Mouse (Mus musculus): ENCODE data around the gene Cops3. TPM values are rescaled to one million over a fixed set of nuclear protein-coding genes. Genes with fewer than 3 reads are reported as not detected.

Cops3 gene
- total and polyA plus RNA-seq, 3 experiments: 180 to 198 TPM; not detected in 1

GRCm38 (mm10) chr11:59810480-59811158 lies 29.0 kb downstream of the Cops3 start:
- peaks cover 17% of the 10 kb centered on the region for H3K79me2 ChIP-seq (ENCODE audit: control insufficient read depth, insufficient read depth, low read length, poor library complexity)
- peak overlapping the region; percentile 64 to 88 for H3K4me3 ChIP-seq (ENCODE audit: control insufficient read depth in 1 of 2, insufficient read depth in 1 of 2, low read depth in 2 of 2, low read length in 2 of 2)
- H3K27ac ChIP-seq (ENCODE audit: control insufficient read depth, low read depth, low read length): peak overlapping the region; percentile 94
- H3K27me3 ChIP-seq (ENCODE audit: control insufficient read depth in 1 of 2, insufficient read depth in 2 of 2, low read length in 2 of 2): no peaks in the 10 kb centered on the region
- H3K9me3 ChIP-seq (replicated peaks; ENCODE audit: insufficient read depth, low read length): no peaks in the 10 kb centered on the region
- H3K9ac ChIP-seq (ENCODE audit: control insufficient read depth, low read depth, low read length, poor library complexity, severe bottlenecking): peak overlapping the region; percentile 96
- peak; percentile 86 for DNase-seq (ENCODE audit: low read depth, low spot score)
- peaks cover 3 to 12% of the 10 kb centered on the region in 2 experiments; a peak in 3 of 4 replicates for H3K4me1 ChIP-seq (ENCODE audit: control insufficient read depth in 1 of 2, insufficient read depth in 2 of 2, low read length in 2 of 2)
- H3K36me3 ChIP-seq (ENCODE audit: control insufficient read depth in 1 of 2, insufficient read depth in 2 of 2, low read length in 2 of 2): peaks cover 0 to 7% of the 10 kb centered on the region in 2 experiments; a peak in 3 of 4 replicates
- TF ChIP-seq KAT2A (conservative IDR thresholded peaks at IDR 0.05; ENCODE audit: low read depth, low read length) (peak; percentile 39), ZKSCAN1 (IDR thresholded peaks at IDR 0.05; ENCODE audit: low read depth, low read length) (no peak), MXI1 (IDR thresholded peaks at IDR 0.05; ENCODE audit: low read depth, low read length) (peak; percentile 92), ETS1 (IDR thresholded peaks at IDR 0.05; ENCODE audit: low read depth, low read length) (peak; percentile 56; the same call in 1 of the 2 replicates), POLR2AphosphoS5 (IDR thresholded peaks at IDR 0.05; ENCODE audit: borderline replicate concordance, low read depth, low read length) (no peak; the same call in 1 of the 2 replicates), MYC (IDR thresholded peaks at IDR 0.05; ENCODE audit: low read depth, low read length) (peak; percentile 88), MYB (IDR thresholded peaks at IDR 0.05; ENCODE audit: low read depth, low read length) (no peak), MEF2A (IDR thresholded peaks at IDR 0.05; ENCODE audit: extremely low read depth, insufficient replicate concordance, low read depth, low read length, poor library complexity, severe bottlenecking) (no peak), JUND (IDR thresholded peaks at IDR 0.05; ENCODE audit: low read depth, low read length) (no peak), NRF1 (IDR thresholded peaks at IDR 0.05; ENCODE audit: insufficient read depth, low read depth, low read length, poor library complexity, severe bottlenecking) (no peak), NELFE (IDR thresholded peaks at IDR 0.05; ENCODE audit: low read depth, low read length) (peak; percentile 52), POLR2A (IDR thresholded peaks at IDR 0.05; ENCODE audit: control insufficient read depth in 1 of 2, insufficient read depth in 1 of 2, low read depth in 1 of 2, low read length in 2 of 2, poor library complexity in 1 of 2) (peak; percentile 22 to 70; a peak in 3 of 4 replicates), CHD2 (IDR thresholded peaks at IDR 0.05; ENCODE audit: low read length) (no peak), MAZ (IDR thresholded peaks at IDR 0.05; ENCODE audit: low read depth, low read length) (no peak), RCOR1 (IDR thresholded peaks at IDR 0.05; ENCODE audit: low read depth, low read length) (peak; percentile 85), USF2 (IDR thresholded peaks at IDR 0.05; ENCODE audit: borderline replicate concordance in 1 of 2, insufficient read depth in 1 of 2, low read depth in 1 of 2, low read length in 2 of 2) (no peak), E2F4 (IDR thresholded peaks at IDR 0.05; ENCODE audit: borderline replicate concordance, low read depth, low read length) (no peak), CTCF (IDR thresholded peaks at IDR 0.05 in 2 of 3, conservative IDR thresholded peaks at IDR 0.05 in 1 of 3; ENCODE audit: control insufficient read depth in 1 of 3, insufficient read depth in 1 of 3, low read depth in 2 of 3, low read length in 3 of 3, poor library complexity in 1 of 3, severe bottlenecking in 1 of 3) (0 out of 6 replicates have a peak, but pooled peaks of 1 of the 3 experiments have one; percentile 6), POLR2AphosphoS2 (IDR thresholded peaks at IDR 0.05; ENCODE audit: low read length) (no peak; the same call in none of the 2 replicates), GATA1 (IDR thresholded peaks at IDR 0.05; ENCODE audit: low read depth, low read length) (peak; percentile 8; the same call in 1 of the 2 replicates), TAL1 (IDR thresholded peaks at IDR 0.05; ENCODE audit: low read length) (no peak), MAFK (IDR thresholded peaks at IDR 0.05; ENCODE audit: borderline replicate concordance, low read depth, low read length) (no peak), EP300 (IDR thresholded peaks at IDR 0.05; ENCODE audit: low read depth in 1 of 2, low read length in 2 of 2) (peak in 1 of 2 experiments; percentile 41; a peak in 1 of 4 replicates), TCF12 (IDR thresholded peaks at IDR 0.05; ENCODE audit: low read depth, low read length) (peak; percentile 57), UBTF (IDR thresholded peaks at IDR 0.05; ENCODE audit: borderline replicate concordance, insufficient read depth, low read depth, low read length) (no peak), ELF1 (IDR thresholded peaks at IDR 0.05; ENCODE audit: low read depth, low read length) (peak; percentile 92), ZMIZ1 (IDR thresholded peaks at IDR 0.05; ENCODE audit: low read depth, low read length) (peak; percentile 49; the same call in 1 of the 2 replicates), ZC3H11A (IDR thresholded peaks at IDR 0.05; ENCODE audit: low read depth, low read length) (no peak), SMC3 (IDR thresholded peaks at IDR 0.05; ENCODE audit: low read depth, low read length) (no peak), MAX (IDR thresholded peaks at IDR 0.05; ENCODE audit: low read length) (peak; percentile 90), SIN3A (IDR thresholded peaks at IDR 0.05; ENCODE audit: low read length) (peak; percentile 86; the same call in 1 of the 2 replicates), ZNF384 (IDR thresholded peaks at IDR 0.05; ENCODE audit: low read depth, low read length) (no peak), RAD21 (IDR thresholded peaks at IDR 0.05; ENCODE audit: low read depth, low read length) (no peak), BHLHE40 (IDR thresholded peaks at IDR 0.05; ENCODE audit: borderline replicate concordance, low read depth, low read length) (no peak; the same call in 1 of the 2 replicates), HCFC1 (IDR thresholded peaks at IDR 0.05; ENCODE audit: low read depth, low read length) (peak; percentile 31; the same call in 1 of the 2 replicates), TBP (IDR thresholded peaks at IDR 0.05; ENCODE audit: low read depth, low read length) (peak; percentile 72)

Measured in MEL (cell line).